Mouse (Mus musculus) activated CD4-positive, CD25-positive, alpha-beta regulatory T cell, adult 4 months (primary cell): Measurements from ENCODE around the gene Gtf3c5. TPM values are rescaled to one million over a fixed set of nuclear protein-coding genes. Genes with fewer than 3 reads are reported as not detected.
A peak's percentile ranks its signal among the peaks of the same experiment; 100 is the strongest.

Source experiments
- ATAC-seq: one replicate; pipeline ENCODE4 v1.8.0; 2017
- polyA plus RNA-seq, 2 experiments: library from polyadenylated mRNA; unstranded; fragments of 100-300 nt; shearing (Covaris generic); gene quantifications; one replicate each; pipeline ENCODE4 v1.2.1; 2017

Gene Gtf3c5
- polyA plus RNA-seq, 2 experiments from 2014 or later: 12.5 to 20.3 TPM

GRCm38 (mm10) chr2:28534436-28535262, 48.9 kb downstream of the Gtf3c5 start:
- ATAC-seq: no peak

- ATAC-seq: no peak
These were observed 49.6 kb downstream of the Gtf3c5 start for GRCm38 (mm10) chr2:28533901-28534435.

GRCm38 (mm10) chr2:28532938-28533771, 50.4 kb downstream of the Gtf3c5 start:
- peak; percentile 89 for ATAC-seq

GRCm38 (mm10) chr2:28530311-28530710, 53.2 kb downstream of the Gtf3c5 start:
- ATAC-seq: no peak

DNA sequence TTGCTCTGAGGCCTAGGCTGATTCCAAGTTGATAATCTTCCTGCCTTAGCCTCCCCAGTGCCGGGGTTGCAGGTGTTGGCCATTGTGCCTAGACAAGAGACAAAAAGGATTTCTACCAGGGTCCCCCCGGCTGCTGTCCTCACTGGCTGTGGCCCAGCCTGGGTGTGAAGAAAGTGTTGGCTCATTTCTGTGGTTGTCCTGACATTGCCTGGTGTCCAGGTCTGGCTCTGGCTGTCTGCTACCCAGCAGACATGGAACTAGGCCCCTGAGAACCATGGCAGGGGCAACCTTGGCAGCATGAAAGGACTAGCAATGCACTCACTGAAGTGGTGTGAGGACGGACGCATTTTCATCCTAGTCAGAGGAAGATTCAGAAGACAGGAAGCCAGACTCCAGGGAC, 53.7 kb downstream of the Gtf3c5 start:
- ATAC-seq: no peak

DNA sequence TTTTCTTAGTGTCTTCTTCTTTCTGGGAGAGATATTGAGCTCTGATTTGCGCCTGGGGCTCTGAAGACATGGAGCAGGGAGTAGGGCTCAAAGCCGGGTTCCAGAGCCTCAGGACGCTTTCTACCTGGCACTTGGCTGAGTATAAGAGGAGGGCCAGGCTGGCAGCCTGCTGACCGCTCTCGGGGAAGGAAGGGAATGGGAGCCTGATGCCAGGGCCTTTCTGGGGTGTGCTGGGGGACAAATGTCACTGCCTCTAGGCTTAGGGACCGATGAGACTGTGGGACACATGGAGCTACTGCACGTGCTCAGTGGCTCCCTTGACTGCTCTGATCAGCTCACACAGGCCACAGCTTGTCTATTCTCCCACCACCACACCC, 55.2 kb downstream of the Gtf3c5 start:
- no peak for ATAC-seq

- no peak for ATAC-seq
These were observed 55.9 kb downstream of the Gtf3c5 start for GRCm38 (mm10) chr2:28527436-28528353.

- ATAC-seq: peak; percentile 65
These were observed 57.3 kb downstream of the Gtf3c5 start for GRCm38 (mm10) chr2:28525943-28526876.

DNA sequence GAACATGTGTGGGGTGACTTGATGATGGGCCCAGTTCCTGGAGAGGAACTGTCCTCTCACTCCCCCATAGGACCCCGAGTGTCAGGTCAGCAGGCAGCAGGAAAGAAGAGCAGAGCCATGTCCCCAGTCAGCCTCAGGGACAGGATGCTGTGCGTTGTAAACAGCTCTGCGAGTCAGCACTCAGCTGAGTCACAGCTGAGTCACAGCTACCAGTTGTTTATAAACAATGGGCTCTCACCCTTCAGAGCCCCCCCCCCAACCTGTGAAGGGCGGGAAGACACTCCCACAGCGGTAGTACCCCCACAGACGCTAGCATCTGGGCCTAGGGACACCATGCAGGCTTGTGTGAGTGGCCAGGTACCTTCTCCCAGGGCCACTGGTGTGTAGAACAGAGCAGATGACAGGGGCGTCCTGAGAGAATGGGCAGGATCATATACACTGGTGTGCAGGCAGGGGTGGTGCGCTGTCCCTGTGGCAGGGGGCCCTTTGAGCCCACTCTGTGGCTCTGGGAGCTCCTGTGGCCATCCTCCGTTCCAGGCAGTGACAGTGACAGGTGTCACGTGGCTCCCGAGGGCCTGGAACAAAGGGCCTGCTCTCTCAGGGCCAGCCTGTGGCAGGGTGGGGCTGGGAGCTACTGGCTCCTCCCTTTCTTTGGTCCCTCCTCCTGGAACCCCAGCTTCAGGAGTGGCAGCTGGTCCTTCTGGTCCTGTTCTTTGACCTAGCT, 58.2 kb downstream of the Gtf3c5 start:
- ATAC-seq: peak; percentile 73

GRCm38 (mm10) chr2:28524406-28524805, 59.1 kb downstream of the Gtf3c5 start:
- no peak for ATAC-seq

DNA sequence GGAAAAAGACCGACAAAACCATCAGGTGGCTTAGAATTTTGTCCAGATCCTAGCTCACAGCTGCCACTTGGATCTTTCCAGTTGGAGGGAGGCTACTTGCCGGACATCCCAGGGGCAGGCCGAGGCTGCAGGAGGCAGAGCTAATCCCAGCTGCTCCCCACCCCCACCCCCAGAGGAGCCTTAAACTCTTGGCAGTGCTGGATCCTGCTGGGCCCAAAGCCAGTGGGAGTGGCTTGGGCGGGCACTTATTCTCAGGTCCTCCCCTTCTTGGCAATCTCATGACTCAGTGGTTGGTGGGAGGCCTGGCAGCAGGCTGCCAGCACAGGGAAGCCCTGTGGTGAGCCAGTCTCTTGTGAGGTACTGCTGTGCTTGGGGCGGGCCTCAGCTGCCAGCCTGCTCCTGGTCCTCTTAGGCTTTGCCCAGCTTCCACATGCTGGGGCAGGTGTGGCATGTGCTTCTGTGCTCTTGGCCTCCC, 59.9 kb downstream of the Gtf3c5 start:
- ATAC-seq: no peak

- ATAC-seq: no peak
These were observed 61.4 kb downstream of the Gtf3c5 start for GRCm38 (mm10) chr2:28522166-28522565.

GRCm38 (mm10) chr2:28521571-28522151, 61.9 kb downstream of the Gtf3c5 start:
- no peak for ATAC-seq

GRCm38 (mm10) chr2:28520581-28520980, 63.0 kb downstream of the Gtf3c5 start:
- ATAC-seq: no peak

- peak; percentile 78 for ATAC-seq
These were observed 65.3 kb downstream of the Gtf3c5 start for GRCm38 (mm10) chr2:28518231-28518630.

- ATAC-seq: peak; percentile 53
These were observed 66.2 kb downstream of the Gtf3c5 start for GRCm38 (mm10) chr2:28517206-28517909.
